Mouse (Mus musculus) heart, adult 2 months (tissue): ENCODE measurements around the gene Il1r1. TPM values are rescaled to one million over a fixed set of nuclear protein-coding genes. Genes with fewer than 3 reads are reported as not detected.

Source experiments
- DNase-seq, 2 experiments: peaks; one replicate each; pipeline ENCODE4 v3.0.0; 2021
- H3K27ac ChIP-seq: fragments of 200-600 bp; 2 replicates; pipeline ENCODE4 v1.8.1; 2022
- H3K27me3 ChIP-seq: fragments of 200-500 bp; 2 replicates; pipeline ENCODE4 v1.6.1; 2012; ENCODE audit warnings: mild to moderate bottlenecking, low read length, inconsistent platforms, mixed read lengths; ENCODE audit not compliant: control insufficient read depth, insufficient read depth
- H3K36me3 ChIP-seq: fragments of 200-500 bp; 2 replicates; pipeline ENCODE4 v1.6.1; 2012; ENCODE audit warnings: low read length, inconsistent platforms; ENCODE audit not compliant: control insufficient read depth, insufficient read depth
- H3K4me1 ChIP-seq: fragments of 200-500 bp; 2 replicates; pipeline ENCODE4 v1.6.1; 2011; ENCODE audit warnings: low read length; ENCODE audit not compliant: control insufficient read depth, insufficient read depth
- H3K4me3 ChIP-seq: fragments of 200-600 bp; 2 replicates; pipeline ENCODE4 v1.8.1; 2022
- H3K79me2 ChIP-seq: fragments of 200-500 bp; replicated peaks from 2 replicates; pipeline ENCODE4 v1.6.1; 2012; ENCODE audit warnings: mild to moderate bottlenecking, inconsistent platforms, low read length, moderate library complexity, mixed read lengths; ENCODE audit not compliant: control insufficient read depth, insufficient read depth
- H3K9ac ChIP-seq: fragments of 200-500 bp; 2 replicates; pipeline ENCODE4 v1.6.1; 2012; ENCODE audit warnings: low read depth, mild to moderate bottlenecking, control low read depth, inconsistent platforms, low read length, mixed read lengths
- CTCF ChIP-seq: fragments of 200-600 bp; IDR thresholded peaks from 2 replicates; pipeline ENCODE4 v1.8.1; 2022; ENCODE audit warnings: antibody characterized with exemption, mild to moderate bottlenecking, moderate library complexity
- EP300 ChIP-seq: fragments of 200-500 bp; IDR thresholded peaks from 2 replicates; pipeline ENCODE4 v1.6.1; 2011; ENCODE audit warnings: low read depth, low read length, control low read depth; ENCODE audit not compliant: insufficient read depth
- POLR2A ChIP-seq: fragments of 200-500 bp; IDR thresholded peaks from 2 replicates; pipeline ENCODE4 v1.6.1; 2011; ENCODE audit warnings: mild to moderate bottlenecking, low read depth, low read length, control low read depth; ENCODE audit not compliant: insufficient read depth
- WGBS: fragments of 180-500 bp; shearing (Covaris S2); methylation state at CpG from one replicate; pipeline ENCODE4 v1.1.7; 2018; 5-methylcytosine and 5-hydroxymethylcytosine counted together
- intact Hi-C: fragments of 180-260 bp; cut with DNase I; formaldehyde crosslinking; loops from one replicate; pipeline ENCODE4 v1.15.1; 2025
- polyA plus RNA-seq: library from polyadenylated mRNA; depleted of rRNA; stranded (reverse); fragments of >200 nt; gene quantifications from 2 replicates; pipeline ENCODE4 v1.2.3, GENCODE M21; 2012; rRNA removed
- total RNA-seq, 2 experiments: library from RNA; stranded (reverse); gene quantifications; 2 replicates each; pipeline ENCODE4 v1.2.3; 2021

Il1r1 gene
- total and polyA plus RNA-seq, 3 experiments: 4.8 to 6.1 (median 5.5) TPM

GRCm38 (mm10) chr1:40362784-40363183 lies 137.9 kb downstream of the Il1r1 start:
- no peak for DNase-seq
- intact Hi-C loops: no loop called here
- 63% methylated on average over 11 of the region's 11 CpGs for WGBS

More at GRCm38 (mm10) chr1:40362784-40363183, 137.9 kb downstream of the Il1r1 start:
- H3K36me3 ChIP-seq: no peaks in the 10 kb centered on the region
- no peaks in the 10 kb centered on the region for H3K79me2 ChIP-seq
- no peak for TF ChIP-seq EP300
- no peak for TF ChIP-seq CTCF
- no peak for TF ChIP-seq POLR2A
- H3K4me1 ChIP-seq: no peaks in the 10 kb centered on the region; the same call in 1 of the 2 replicates
- H3K27ac ChIP-seq: no peak overlapping the region
- no peaks in the 10 kb centered on the region for H3K27me3 ChIP-seq
- no peak overlapping the region for H3K9ac ChIP-seq
- H3K4me3 ChIP-seq: no peak overlapping the region

Other genes starting within 250 kb of the Il1r1 start
- gene Il1r2, start 151.0 kb upstream of the Il1r1 start, total RNA-seq: under 1 TPM in 1 of 2 experiments, not detected in 1; 0.23 TPM
- gene Il1r2, start 151.0 kb upstream of the Il1r1 start, polyA plus RNA-seq: 0.20 TPM in 2 replicates
- gene Il1rl2, start 99.5 kb downstream of the Il1r1 start, total RNA-seq: 1 to 10 TPM in 1 of 2 experiments, under 1 TPM in 1; 0.84 to 1.1 TPM
- 1.5 and 2.3 TPM in 2 replicates for gene Il1rl2, start 99.5 kb downstream of the Il1r1 start, polyA plus RNA-seq
- 1 to 10 TPM; 1.1 to 1.8 TPM for gene Il1rl1, start 204.5 kb downstream of the Il1r1 start, total RNA-seq
- 0.35 and 0.67 TPM in 2 replicates for gene Il1rl1, start 204.5 kb downstream of the Il1r1 start, polyA plus RNA-seq
- 1 to 10 TPM; 1.1 to 1.9 TPM for gene Il18r1, start 240.5 kb downstream of the Il1r1 start, total RNA-seq
- 0.86 and 1.1 TPM in 2 replicates for gene Il18r1, start 240.5 kb downstream of the Il1r1 start, polyA plus RNA-seq